Mouse (Mus musculus): ENCODE data around the gene Gtf2ird2.

The Gtf2ird2 gene

DNA sequence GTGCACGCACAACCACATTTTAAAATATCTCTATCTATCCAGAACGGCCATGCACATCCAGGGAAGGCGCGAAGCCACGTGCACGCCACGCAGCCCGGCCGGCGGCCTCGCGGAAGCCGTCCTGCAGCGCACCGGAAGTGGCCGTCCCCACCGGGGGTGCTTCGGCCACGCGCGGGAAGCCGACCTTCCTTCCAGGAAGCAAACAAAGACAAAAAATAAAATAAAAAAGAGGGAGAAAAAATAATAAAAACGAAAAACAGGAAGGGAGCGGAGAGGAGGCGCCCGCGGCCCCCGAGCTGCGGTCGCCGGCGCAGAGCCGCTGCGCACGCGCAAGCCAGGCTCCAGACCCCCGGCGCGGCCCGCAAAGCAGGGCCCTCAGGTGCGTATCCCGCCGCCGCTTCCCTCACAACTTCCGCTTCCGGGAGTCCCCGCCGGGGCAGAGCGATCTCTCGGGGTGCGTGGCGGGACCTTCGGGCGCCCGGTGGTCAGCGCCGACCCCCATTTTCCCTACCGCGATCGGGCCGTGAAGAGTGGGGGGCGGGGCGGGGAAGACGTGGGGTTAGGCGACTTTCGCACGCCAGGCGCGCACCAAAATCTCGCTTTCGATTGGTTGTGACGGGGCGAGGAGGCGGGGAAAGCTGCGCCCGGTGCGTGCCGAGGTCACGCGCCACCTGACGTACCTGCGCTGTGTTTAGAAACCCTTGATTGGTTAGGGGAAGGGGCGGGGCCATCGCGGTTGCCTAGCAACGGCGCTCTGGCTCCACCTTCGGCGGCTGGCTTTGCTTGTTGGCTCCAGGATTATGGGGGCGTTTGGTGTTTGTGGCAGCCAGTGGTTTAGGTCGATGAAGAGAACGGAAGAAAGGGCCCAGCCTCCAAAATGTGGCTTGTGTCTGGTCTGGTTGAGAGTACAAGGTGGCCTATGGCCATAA lies at the start of gene Gtf2ird2:
Gtf2ird2 (plus strand) TSS at position 140 of the 929 bp plus-strand sequence.
- DNase-seq (ENCODE audit: low spot score in 2 of 2) = peak; percentile 97 to 99

DNA sequence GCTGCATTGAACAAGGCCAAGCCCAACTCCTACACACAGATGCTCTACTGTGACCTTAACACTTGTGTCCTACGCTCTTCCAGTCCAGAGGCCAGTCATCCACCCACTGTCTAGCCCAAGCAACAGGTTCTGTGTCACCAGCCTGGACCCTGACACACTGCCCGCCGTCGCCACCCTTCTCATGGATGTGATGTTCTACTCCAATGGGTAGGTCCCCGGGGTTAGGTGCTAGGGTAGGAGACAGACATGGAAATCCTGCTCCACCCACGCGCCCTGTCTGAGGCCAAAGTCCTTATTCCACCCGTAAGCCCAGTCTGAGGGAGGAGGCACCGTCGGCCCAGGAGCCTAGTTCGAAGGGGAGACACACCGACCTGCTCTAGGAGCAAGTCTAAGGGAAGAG lies 47.8 kb upstream of the Gtf2ird2 start:
- DNase-seq (ENCODE audit: low spot score in 2 of 2) = no peak

DNA sequence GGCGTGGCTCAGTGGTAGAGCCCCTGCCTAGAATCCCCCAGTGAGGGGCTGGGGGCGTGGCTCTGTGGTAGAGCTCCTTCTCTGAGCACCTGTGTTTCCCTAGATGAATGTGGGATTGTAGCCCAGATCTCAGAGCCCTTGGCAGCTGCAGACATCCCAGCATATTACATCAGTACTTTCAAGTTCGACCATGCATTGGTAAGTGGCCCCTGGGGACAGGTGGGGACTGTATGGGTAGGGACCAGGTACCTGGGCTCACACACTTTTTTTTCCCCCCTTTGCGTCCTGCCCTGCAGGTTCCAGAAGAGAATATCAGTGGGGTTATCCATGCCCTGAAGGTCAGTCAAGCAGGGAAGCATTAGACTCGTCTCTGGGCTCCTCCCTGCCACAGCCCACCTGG lies 45.9 kb upstream of the Gtf2ird2 start:
- no peak for DNase-seq (ENCODE audit: low spot score in 2 of 2)

DNA sequence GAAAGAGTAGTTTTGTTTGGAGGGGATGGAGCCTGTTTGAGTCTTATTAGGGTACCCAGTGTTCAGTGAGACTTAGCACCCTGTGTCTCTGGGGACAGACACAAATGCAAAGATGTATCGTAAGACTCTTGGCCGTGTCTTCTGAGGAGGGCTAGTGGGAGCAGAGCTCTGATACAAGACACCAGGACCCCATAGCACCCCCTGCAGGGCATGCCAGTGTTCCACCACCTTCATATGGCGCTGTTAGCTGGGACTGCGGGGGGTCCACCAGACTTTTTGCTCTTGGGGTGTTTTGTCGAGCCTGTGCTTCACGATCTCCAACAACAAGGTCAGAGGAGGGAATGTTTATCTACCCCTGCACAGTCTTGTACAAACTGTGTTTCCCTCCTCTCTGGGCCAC lies 44.4 kb upstream of the Gtf2ird2 start:
- no peak for DNase-seq (ENCODE audit: low spot score in 2 of 2)

DNA sequence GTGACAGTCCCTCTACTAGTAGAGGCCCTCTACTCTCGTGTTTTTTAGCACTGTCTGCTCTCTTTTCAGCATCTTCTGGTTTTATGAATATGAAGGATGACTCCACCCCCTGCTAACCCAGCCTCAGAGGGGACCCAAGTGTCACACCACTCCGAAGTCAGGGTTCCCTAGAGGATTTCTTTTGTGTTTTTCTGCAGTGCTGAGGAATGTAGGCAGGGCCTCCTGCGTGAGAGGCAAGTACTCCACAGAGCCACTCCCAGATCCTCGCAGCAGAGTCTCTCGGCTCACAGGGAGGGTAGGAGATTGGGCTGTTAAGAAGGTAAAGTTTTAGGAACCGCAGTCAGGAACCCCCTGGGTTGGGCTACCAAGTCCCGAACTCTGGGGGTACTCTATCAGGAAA lies 42.6 kb upstream of the Gtf2ird2 start:
- DNase-seq (ENCODE audit: low spot score in 2 of 2) = no peak

DNA sequence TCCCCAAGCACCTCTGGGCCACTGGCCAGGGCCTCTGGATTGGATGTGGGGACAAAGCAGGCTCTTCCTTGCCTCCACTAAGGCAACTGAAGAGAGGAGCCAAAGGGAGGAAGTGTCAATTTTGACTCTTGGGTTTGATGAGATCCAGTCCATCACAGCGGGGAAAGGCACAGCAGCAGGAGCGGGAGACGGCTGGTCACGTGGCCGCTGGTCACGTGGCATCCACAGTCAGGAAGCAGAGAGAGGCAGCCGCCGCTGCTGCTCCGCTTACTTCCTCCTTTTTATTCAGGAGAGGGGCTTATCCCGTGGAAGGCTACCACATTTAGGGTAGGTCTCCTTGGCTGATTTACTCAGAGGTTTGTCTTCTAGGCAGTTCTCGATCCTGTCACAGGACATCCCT lies 41.4 kb upstream of the Gtf2ird2 start:
- DNase-seq (ENCODE audit: low spot score in 2 of 2) = no peak

DNA sequence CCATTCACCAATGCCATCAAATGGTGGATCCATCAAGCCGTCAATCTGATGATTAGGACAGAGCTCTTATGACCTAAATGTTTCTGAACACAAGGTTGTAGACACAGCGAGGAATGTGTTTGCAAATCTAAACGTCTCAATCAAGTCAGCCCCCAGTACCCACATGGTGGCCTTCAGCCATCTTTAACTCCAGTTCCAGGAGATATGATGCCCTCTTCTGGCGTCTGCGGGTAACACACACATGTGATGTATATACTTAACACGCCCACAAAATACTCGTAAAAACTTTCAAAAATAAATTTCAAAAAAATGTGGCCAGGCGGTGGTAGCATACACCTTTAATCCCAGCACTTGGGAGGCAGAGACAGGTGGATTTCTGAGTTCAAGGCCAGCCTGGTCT lies 38.8 kb upstream of the Gtf2ird2 start:
- DNase-seq (ENCODE audit: low spot score in 2 of 2) = no peak

DNA sequence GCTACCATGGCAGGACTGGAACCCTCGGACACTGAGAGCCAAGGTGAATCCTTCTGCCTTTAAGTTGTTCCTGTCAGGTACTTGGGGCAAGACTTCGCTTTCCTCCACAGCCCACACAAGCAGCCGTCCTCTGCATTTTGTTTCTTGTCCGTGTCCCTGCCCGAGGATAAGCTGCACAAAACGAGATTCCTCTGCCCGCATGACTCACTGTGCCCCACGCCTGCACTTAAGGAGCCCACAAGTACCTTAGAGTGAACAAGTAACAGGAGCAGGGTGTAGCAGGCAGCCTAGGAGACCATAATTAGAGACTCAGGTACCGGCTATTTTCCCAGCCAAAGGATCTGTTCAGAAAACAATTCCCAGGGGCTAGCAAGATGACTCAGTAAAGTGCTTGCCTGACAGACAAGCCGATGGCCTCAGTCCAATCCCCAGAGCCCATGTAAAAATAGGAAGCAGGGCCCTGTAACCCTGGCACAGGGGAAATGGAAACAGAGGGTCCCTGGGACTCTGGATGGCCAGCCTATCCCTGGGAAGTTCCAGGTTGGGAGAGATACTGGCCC lies 36.5 kb upstream of the Gtf2ird2 start:
- no peak for DNase-seq (ENCODE audit: low spot score in 2 of 2)

DNA sequence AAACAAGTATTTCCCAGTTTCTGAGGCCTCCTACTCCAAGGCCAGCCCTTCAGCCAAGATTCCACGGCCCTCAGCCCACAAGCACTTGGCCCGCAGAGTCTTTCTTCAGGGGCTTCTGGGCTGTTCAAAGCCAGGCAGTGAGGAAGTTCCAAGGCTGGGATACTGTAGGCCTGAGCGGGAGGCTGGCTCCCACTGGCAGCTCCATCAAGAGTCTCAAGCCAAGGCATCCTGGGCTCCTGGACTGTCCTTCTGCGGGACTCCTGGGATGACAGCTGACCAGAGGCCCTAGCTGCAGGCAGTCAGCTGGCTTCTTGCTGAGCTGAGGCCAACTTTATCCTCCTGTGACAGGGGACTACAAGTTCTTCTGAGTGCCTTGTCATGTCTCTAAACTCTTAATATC lies 35.7 kb upstream of the Gtf2ird2 start:
- DNase-seq (ENCODE audit: low spot score in 2 of 2) = no peak

DNA sequence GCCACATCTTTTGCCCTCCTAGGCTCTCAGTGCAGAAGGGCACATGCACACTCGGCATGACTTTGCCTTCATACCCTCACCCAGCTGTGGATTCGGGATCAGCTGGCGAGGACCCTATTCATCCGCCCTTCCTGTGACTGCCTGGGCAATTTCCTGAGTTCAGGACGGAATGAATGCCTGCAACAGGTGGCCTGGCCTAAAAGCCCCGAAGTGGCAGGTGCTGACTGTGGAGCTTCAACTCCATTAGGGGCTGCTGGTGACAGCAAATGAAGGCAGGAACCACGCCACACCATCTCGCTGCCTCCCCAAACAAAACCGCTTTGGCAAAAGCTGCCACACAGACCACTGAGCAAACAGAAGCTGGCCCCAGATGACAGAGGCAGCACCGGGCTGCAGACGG lies 31.9 kb upstream of the Gtf2ird2 start:
- DNase-seq (ENCODE audit: low spot score in 2 of 2) = no peak

DNA sequence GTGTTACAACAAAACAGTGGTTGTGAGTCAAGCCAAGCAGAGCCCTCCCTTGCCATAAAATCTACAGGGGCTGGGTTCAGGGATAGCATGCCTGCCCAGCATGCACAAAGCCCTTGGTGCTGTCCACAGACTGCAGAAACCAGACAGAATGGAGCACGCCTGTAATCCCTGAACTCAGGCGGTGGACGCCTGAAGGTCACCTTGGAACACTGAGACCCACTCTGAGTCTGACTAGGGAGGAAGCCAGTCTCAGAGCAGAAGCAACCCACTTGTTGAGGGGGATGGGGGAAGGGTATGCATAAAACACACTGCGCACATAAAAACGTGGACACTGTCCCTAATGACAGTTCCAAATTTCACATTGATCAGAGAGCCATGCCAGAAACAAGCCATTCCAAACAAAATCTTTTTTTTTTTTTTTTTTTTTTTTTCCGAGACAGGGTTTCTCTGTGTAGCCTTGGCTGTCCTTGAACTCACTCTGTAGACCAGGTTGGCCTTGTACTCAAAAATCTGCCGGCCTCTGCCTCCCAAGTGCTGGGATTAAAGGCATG lies 27.8 kb upstream of the Gtf2ird2 start:
- DNase-seq (ENCODE audit: low spot score in 2 of 2) = no peak

DNA sequence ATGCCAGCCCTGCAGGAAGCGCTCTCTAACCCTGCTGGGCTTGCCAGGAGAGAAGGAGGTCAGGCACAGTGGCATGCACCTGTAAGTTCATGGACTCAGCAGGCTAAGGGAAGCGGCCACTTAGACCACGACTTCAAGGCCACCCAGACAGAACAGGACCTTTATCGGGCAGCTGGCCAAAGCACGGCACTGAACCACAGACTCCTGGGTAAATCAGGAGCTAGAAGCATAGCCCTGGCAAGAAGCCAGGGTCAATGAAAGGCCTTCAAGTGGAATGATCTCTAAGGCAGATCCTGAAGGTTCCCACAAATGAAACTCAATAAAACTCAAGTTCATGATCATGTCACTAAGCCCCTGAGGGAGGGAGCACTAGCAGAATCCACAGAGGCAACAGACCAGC lies 19.1 kb upstream of the Gtf2ird2 start:
- no peak for DNase-seq (ENCODE audit: low spot score in 2 of 2)

DNA sequence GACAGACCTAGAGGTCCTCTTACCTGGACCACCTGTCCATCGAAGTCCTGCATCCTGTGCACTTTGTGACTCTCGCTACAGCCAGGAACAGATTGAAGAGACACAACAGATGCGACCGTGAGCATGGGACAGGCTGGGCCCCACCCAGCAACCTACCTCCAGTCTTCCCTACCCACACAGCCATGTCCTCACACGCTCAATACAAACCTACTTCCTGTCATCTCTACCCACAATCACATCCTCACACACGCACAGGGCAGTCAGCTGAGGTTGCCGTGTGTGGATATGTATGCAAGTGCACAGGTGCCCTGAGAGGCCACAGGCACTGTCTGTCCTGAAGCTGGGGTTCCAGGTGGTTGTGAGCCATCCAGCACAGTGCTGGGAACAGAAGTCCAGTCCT lies 17.2 kb upstream of the Gtf2ird2 start:
- DNase-seq (ENCODE audit: low spot score in 2 of 2) = no peak

DNA sequence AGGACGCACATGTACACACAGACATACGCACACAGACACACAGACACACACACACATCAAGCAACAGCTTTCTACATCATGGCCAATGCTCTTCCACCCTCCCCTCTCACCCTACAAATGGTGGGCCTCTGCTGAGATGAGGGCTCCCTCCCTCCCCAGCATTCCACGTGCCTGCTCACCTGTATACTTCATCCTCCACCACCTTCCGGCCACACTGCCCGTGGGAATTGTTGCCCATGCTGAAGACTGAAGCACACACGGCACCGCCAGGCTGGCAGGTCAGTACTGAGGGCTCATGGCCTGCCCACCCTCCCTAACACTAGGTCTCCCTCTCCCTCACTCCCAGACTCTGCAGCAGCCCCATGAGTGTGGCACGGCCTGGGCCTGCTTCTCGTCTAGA lies 15.8 kb upstream of the Gtf2ird2 start:
- DNase-seq (ENCODE audit: low spot score in 2 of 2) = no peak

DNA sequence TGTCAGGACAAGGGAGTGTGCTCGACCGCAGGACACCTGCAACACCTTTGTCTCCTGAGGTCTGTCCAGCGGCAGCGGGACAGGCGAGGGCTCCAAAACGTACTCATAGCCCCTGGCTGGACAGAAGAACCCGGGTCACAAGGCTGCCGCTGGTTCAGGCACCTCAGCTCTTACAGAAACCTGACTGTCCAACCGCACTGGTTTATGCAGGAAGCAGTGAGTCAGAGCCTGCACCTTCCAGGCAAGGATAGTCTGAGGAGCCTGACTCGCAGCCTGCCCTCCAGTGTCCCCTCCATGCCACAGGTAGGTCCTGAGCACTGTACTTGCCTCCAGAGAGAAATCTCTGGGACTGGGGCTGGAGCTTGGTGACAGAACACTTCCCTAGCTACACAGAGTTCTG lies 14.6 kb upstream of the Gtf2ird2 start:
- no peak for DNase-seq (ENCODE audit: low spot score in 2 of 2)

DNA sequence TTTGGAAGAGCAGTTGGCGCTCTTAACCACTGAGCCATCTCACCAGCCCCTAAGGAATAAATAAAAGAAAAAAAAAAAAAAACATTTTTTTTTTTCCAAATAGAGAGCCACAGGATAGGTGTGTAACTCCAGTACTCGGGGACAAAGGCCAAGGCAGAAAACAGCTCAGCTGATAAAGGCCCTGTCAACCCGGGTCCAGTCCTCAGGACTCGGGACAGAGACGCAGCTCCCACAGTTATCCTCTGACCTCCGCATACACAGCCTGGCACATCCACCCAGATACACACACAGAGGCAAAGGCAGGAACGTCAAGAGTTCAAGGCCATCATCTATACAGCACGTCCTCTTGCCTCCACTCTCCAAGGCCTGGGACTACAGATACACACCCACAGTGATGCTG lies 13.7 kb upstream of the Gtf2ird2 start:
- no peak for DNase-seq (ENCODE audit: low spot score in 2 of 2)

DNA sequence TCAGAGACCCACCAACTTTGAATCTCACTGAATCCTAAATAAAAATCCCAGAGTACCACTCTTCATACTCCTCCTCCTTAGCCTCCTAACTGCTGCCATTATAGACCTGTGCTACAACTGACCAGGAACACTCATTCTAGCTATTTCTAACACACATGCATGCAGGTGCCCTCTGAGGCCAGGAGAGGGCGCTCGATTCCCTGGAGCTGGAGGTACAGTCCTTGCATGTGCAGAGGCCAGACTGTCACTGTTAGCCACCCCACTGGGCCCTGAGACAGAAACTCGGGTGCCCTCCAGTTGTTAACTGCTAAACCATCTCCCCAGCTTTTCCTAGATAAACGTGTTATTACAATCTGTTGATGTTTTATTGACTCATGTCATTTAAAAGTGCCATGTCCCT lies 10.6 kb upstream of the Gtf2ird2 start:
- no peak for DNase-seq (ENCODE audit: low spot score in 2 of 2)

DNA sequence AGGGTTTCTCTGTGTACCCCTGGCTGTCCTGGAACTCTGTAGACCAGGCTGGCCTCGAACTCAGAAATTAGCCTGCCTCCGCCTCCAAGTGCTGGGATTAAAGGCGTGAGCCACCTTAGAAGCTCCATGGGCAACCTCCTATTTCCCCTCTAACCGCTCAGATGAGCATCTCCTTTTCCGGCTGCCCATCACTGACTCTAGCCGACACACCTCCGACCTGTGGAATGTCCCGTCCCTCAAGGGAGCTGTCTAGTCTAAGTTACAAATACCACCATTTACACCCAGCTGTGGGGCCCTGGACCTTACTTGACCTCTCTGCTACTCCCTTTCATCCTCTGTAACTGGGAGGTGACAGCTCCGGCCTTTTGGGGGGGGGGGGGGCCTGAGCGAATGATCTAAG lies 8.1 kb upstream of the Gtf2ird2 start:
- DNase-seq (ENCODE audit: low spot score in 2 of 2) = no peak

DNA sequence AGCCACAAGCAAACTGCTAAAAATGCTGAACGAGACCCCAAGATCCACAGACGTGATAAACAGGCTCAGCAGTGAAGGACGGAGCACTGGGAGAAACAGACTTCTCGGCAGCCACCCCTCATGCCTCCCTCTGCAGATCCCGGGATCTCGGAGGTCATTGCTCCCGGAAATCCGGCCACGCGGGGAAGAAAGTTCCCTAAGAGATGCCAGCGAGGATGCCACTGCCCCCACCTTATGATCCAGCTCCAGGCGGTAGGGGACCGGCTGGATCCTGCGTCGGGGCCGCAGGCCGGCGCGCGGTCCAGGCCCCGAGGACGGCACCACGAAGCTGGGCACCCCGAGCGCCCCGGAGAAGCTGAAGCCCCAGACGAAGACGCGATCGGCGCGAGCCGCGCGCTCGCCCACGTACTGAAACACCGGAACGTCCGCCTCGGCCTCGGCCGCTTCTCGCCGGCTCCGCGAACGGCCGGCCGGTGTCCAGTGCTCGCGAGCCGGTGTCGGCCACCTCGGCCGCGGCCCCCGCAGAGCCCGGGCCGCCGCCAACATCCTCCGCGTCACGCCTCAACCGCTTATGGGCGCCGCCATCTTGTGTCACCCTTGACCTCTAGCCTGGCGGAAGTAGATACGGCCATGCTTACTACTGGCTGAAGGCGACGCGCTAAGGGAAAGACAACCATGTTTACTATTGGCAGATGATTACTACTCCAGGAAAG lies 7.5 kb upstream of the Gtf2ird2 start, which contains the start of gene Rcc1l:
Rcc1l (minus strand) TSS at position 606 of the 713 bp plus-strand sequence.
- peak; percentile 80 to 88 for DNase-seq (ENCODE audit: low spot score in 2 of 2)

DNA sequence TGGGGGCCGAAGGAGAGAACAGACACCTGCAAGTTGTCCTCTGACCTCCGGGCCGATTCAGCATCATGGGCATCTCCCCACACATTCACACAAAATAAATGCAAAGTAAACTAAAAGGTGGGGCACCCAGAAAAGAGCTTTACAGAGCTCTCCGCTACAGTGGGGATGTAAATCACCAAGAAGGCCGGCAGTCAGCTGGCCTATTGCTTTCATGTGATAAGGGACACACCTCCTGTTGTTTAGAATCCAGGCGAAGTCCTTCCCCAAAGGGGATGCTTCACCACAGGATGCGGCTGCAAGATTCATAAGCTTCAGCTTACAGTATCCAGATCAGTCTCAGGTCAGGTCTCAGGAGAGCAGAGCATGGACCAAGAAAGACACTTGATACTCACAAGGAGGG lies 5.3 kb upstream of the Gtf2ird2 start:
- no peak for DNase-seq (ENCODE audit: low spot score in 2 of 2)

DNA sequence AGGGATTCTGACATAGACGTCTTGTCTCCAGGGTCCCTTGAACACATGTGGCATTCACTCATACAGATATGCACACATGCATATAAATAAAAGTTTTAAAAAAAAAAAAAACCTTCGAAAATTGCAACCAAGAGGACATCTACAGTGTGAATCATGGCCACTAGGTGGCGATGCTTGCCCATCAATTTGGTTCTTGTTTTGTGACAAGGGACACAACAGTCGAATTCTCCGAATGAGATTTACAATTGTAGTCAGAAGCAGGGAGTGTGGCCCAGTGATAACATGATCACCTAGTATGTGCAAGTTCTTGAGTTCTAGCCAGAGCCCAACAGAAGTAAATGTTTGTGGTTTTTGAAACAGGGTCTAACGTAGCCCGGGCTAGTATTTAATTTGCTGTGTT lies 3.9 kb upstream of the Gtf2ird2 start:
- DNase-seq (ENCODE audit: low spot score in 2 of 2) = peak; percentile 75 to 91

DNA sequence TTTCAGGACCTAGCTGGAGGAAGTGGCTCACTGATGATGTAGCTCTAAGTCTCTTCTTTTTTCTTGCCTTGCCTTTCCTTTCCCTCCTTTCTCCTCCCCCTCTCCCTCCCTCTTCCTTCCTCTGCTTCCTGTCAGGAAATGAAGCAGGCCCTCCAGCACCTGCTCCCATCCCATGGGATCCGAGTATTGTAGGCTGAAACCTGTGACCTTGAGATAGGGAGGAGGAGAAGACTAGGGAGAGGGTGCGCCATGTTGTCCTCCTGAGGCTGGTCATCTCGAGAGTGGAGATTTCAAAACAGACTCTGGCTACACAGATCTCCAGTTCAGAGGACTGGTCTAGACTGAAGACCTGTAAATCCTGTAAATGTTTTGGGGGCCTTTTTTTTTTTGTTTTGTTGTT lies 1.6 kb upstream of the Gtf2ird2 start:
- DNase-seq (ENCODE audit: low spot score in 2 of 2) = no peak
